Mouse (Mus musculus): ENCODE measurements around the gene Vil1.
"Not testable (repeated sequence)": the region's sequence is repeated elsewhere in the genome, so short reads cannot be mapped to it uniquely, and the experiment has no call there.

DNA sequence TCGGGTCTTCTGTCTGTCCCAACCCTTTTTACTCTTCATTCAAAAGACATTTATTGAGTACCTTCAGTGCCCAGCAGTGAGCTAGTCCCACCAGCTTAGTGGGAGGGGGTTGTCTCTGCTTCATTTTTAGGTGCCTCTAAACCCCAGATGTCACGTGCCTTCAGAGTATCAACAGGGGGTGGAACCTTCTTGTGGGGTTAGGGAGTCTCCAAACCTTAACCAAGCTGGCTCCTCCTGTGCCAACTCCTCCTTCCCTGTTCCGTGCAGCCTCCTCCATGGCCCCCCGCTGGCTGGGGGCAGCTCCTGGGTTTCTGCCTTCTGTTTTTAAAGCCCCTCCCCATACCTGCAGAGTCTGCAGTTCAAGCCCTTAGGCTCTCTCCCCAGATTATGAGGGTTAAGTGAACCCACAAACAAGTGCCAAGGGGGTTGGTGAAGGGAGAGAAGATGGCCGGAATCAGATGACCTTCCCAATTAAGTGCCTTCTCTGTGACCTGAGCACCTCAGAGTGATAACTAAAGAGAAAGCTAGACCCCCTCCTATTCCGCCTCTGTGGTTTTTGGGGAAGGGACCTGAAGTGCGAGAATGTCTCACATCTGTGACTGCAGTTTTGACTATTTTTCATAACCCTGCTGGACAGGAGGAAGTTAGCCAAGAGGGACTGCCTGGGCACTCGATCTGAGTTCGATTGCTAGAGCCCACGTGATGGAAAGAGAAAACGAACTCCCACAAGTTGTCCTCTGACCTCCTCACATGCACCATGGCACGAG lies 12.5 kb upstream of the Vil1 start:
- not testable (repeated sequence) for TF ChIP-seq CTCF (IDR thresholded peaks at IDR 0.05; ENCODE audit: extremely low read depth, insufficient read depth, insufficient read length, insufficient replicate concordance); POLR2A (IDR thresholded peaks at IDR 0.05; ENCODE audit: low read depth, low read length)
